Mouse (Mus musculus): ENCODE measurements around the gene Cd274.
A peak's percentile ranks its signal among the peaks of the same experiment; 100 is the strongest.

Gene Cd274

DNA sequence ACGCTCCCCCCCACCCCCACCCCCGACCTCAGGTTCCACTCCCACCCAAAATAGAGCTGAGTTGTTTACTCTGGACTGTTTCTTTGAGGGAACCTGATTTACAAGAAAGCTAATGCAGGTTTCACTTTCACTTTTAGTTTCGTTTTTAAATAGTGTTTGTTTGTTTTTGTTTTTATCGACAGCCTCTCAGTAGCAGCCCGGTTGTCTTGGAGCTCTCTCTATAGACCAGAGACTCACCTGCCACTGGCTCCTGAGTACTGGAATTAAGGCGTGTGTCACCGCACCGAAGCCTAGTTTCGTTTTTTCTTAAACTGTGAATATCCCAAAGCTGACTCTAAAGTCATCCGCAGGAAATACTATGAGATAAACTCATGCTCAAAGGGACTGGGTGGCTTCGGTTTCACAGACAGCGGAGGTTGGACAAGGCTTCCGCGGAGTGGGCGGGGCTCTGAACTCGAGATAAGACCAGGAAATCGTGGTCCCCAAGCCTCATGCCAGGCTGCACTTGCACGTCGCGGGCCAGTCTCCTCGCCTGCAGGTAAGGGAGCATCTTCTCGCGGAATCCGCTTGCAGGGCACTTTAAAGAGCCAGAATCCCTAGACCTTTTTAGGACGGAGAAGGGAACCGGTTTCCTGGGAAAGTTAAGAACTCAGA is at the start of gene Cd274, which contains the start of gene Plgrkt:
Cd274 (plus strand) TSS at position 487 of the 654 bp plus-strand sequence.
Plgrkt (minus strand) TSS at position 422 of the 654 bp plus-strand sequence.
- no peaks in the 10 kb centered on the region for H3K27me3 ChIP-seq (ENCODE audit: control insufficient read depth, insufficient read depth, low read length, poor library complexity, severe bottlenecking)
- H3K36me3 ChIP-seq (ENCODE audit: control insufficient read depth, insufficient read depth, low read length, poor library complexity, severe bottlenecking), result no peaks in the 10 kb centered on the region
- peak; percentile 95 for DNase-seq (ENCODE audit: low read depth, low spot score)

DNA sequence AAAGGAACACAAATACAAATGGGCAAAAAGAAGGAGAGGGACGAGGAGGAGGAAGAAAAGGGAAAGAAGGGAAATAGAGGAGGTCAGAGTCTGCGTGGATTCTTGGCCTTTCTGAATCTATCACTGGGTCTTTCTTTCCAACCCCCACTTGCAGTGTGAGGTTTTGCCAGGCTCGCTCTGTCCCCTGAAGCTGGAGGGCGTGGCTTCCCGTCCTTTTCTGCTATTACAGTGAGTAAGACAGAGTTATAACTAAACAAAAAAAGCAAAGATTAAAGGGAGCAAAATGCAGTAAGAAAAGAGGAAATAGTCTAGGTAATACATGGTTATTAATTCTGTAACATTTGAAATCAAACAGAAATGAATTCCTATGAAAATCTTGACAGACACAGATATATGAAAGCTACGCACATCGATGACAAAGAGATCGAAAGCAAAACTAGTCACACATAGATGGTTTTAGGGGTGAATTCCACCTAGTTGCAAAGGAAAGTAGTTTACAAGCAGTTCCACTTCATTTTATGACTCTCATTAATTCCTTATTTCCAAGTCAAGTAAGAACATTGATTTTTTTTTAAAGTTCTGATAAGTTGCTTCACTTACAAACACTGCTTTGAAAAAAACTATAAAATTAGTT is 43.7 kb upstream of the Cd274 start:
- H3K27me3 ChIP-seq (ENCODE audit: control insufficient read depth, insufficient read depth, low read length, poor library complexity, severe bottlenecking), result no peaks in the 10 kb centered on the region
- peak; percentile 65 for DNase-seq (ENCODE audit: low read depth, low spot score)
- H3K36me3 ChIP-seq (ENCODE audit: control insufficient read depth, insufficient read depth, low read length, poor library complexity, severe bottlenecking), result no peaks in the 10 kb centered on the region

DNA sequence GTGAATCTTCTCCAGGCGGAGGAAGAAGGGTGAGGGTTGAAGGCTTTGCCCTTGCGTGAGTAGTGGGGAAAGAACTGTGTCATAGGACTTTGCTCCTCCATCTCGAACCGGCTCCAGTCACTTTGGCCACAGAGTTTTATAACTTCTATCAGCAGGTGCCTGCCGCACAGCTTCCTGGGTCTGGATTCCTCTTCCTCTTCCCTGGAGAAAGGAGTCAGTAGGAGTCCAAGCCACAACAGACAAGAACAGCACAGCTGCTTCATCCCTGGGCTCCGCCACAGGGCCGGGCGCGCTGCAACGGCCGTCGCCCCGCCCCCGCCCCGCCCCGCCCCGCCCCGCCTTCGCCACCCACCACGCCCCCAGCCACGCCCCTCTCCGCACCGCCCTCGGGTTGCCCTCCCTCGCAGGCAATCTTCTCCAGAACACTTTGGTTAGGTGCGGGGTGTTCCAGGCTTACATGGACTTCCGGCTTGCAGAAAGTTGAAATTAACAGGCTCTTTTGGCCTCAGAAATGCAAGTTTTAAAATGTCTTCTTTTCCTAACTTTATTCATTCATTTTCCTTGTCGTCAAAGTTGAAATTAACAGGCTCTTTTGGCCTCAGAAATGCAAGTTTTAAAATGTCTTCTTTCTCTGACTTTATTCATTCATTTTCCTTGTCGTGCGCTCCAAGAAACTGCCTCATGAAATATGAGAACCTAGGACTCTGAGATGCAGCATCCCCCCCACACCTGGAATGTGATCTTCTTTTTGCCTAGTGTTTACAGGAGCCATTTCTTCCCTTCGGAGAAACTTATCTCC is 42.0 kb upstream of the Cd274 start, which contains the start of gene Insl6:
Insl6 (minus strand) TSS at position 304 of the 799 bp plus-strand sequence.
- no peaks in the 10 kb centered on the region for H3K36me3 ChIP-seq (ENCODE audit: control insufficient read depth, insufficient read depth, low read length, poor library complexity, severe bottlenecking)
- DNase-seq (ENCODE audit: low read depth, low spot score), result peak; percentile 74
- no peaks in the 10 kb centered on the region for H3K27me3 ChIP-seq (ENCODE audit: control insufficient read depth, insufficient read depth, low read length, poor library complexity, severe bottlenecking)

DNA sequence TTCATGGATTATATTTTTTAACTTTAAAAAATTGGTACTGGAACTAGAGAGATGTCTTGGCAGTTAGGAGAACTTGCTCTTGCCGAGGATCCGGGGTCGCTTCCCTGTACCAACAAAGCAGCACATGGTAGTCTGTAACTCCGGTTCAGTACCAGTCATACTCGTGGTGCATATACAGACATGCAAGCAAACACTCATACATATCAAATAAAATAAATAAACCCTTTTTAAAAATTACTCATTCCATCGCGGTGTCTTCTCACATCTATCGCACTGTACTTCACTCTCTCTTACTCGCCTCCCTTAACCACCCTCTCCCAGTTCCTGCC is 41.4 kb upstream of the Cd274 start:
- DNase-seq (ENCODE audit: low read depth, low spot score), result no peak
- Histone ChIP-seq H3K36me3 (ENCODE audit: control insufficient read depth, insufficient read depth, low read length, poor library complexity, severe bottlenecking) (no peaks in the 10 kb centered on the region), H3K27me3 (ENCODE audit: control insufficient read depth, insufficient read depth, low read length, poor library complexity, severe bottlenecking) (no peaks in the 10 kb centered on the region)

DNA sequence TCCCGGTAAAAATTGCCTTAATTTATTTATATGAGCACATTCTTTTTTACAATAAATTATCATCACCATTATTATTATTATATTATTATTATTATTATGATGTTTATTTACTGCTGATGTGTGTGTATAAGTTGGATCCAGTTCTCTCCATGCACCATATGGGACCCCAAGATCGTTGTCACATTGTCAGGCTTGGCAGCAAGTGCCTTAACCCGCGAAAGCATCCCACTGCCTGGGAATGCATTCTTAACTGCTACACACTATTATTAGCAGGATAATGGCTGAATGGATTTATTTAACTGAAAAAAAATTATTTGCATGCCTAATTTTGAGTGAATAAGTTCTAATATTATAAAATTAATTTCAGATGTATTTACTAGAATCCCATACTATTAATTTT is 40.9 kb upstream of the Cd274 start:
- no peaks in the 10 kb centered on the region for H3K27me3 ChIP-seq (ENCODE audit: control insufficient read depth, insufficient read depth, low read length, poor library complexity, severe bottlenecking)
- H3K36me3 ChIP-seq (ENCODE audit: control insufficient read depth, insufficient read depth, low read length, poor library complexity, severe bottlenecking), result no peaks in the 10 kb centered on the region
- DNase-seq (ENCODE audit: low read depth, low spot score), result no peak

DNA sequence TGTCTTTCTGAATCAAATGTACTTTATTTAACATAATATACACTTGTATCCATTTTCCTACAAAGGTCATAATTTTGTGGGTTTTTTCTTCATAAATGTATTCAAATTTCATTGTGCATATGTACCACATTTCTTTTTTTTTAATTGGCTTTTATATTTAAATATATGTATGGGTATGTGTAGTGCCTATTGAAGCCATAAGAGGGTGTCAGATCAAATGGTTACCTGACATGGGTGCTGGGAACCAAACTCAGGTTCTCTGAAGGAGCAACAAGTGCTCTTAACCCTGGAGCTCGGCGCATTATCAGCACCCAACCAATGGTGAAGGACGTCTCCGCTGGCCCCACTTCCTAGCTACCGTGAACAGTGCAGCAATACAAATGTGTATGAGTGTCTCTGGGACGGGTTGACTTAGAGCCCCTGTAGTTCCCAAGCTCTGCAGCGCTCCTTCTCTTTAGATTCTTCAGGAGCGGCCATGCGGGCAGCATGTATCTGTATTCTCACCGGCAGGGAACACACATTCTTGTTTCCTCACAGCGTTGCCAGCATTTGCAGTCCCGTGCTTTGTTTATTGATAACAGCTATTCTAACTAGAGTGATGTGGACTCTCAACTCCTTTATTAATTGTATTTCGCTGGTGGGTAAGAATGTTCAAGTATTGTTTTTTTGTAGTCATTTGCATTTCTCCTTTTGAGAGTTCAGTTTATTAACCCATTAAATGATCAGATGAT is 40.3 kb upstream of the Cd274 start:
- Histone ChIP-seq H3K36me3 (ENCODE audit: control insufficient read depth, insufficient read depth, low read length, poor library complexity, severe bottlenecking) (no peaks in the 10 kb centered on the region), H3K27me3 (ENCODE audit: control insufficient read depth, insufficient read depth, low read length, poor library complexity, severe bottlenecking) (no peaks in the 10 kb centered on the region)
- no peak for DNase-seq (ENCODE audit: low read depth, low spot score)

DNA sequence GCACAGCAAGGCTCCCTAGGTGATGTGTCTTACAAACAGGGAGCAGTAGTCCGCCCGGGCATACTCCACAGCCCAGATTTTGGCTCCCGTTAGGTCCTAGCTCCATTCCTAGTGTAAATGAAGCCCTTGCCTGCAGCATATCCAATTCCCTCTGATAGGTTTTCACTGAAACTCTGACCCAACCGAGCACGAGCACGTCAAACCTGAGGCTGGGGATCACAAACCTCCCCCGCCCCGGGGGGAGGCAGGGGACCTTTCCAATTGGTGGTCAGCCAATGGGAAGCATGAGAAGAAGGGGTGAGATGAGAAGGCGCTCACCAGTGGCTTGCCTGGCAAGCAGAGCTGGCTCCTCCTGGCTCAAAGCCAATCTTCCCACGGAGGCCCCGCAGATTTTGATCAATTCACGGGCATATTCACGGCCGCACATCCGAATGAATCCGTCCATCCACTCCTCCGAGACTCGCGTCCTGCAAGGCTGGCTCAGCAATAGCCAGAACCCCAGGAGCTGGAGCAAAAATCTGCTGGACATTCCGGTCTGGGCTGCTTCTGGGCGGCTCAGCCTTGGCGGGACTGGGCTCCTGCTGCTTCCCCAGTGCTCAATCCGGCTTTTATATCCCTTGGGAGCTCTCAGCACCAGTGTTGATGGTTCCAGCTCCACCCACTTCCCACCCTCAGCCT is 33.0 kb upstream of the Cd274 start, which contains the start of gene Rln1:
Rln1 (minus strand) TSS at position 603 of the 678 bp plus-strand sequence.
- Histone ChIP-seq H3K36me3 (ENCODE audit: control insufficient read depth, insufficient read depth, low read length, poor library complexity, severe bottlenecking) (no peaks in the 10 kb centered on the region), H3K27me3 (ENCODE audit: control insufficient read depth, insufficient read depth, low read length, poor library complexity, severe bottlenecking) (no peaks in the 10 kb centered on the region)
- DNase-seq (ENCODE audit: low read depth, low spot score), result no peak

DNA sequence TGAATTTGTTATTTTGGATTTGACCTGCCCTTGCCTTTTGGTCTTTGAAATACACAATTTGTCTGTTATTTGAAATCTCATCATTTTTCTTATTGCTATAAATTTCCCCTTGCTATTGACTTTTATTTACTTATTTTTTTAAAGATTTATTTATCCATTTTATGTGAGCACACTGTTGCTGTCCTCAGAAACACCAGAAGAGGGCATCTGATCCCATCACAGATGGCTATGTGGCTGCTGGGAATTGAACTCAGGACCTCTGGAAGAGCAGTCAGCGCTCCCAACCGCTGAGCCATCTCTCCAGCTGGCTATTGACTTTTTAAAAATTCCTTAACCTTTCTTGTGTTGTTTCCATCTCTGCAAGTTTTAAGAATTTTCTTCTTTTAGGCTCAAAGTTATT is 30.6 kb upstream of the Cd274 start:
- H3K36me3 ChIP-seq (ENCODE audit: control insufficient read depth, insufficient read depth, low read length, poor library complexity, severe bottlenecking), result no peaks in the 10 kb centered on the region
- no peak for DNase-seq (ENCODE audit: low read depth, low spot score)
- H3K27me3 ChIP-seq (ENCODE audit: control insufficient read depth, insufficient read depth, low read length, poor library complexity, severe bottlenecking), result no peaks in the 10 kb centered on the region

DNA sequence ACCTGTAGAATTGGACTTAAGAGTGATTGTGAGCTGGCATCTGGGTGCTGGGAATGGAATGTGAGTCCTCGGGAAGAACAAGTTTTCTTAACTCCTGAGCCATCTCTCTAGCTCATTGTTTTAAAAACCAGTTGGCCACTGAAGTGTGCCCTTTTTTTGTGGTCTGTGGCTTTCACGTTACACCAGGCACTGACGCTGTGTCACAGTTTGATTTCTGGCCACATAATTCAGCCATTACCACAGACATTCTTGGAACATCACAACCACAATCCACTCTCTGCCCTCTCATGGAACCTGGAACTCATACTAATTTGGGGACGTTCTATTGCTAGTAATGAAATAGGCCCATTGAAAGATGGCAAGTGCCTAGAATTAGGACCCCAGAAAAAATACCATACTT is 26.2 kb upstream of the Cd274 start:
- no peak for DNase-seq (ENCODE audit: low read depth, low spot score)
- H3K36me3 ChIP-seq (ENCODE audit: control insufficient read depth, insufficient read depth, low read length, poor library complexity, severe bottlenecking), result no peaks in the 10 kb centered on the region
- H3K27me3 ChIP-seq (ENCODE audit: control insufficient read depth, insufficient read depth, low read length, poor library complexity, severe bottlenecking), result no peaks in the 10 kb centered on the region

DNA sequence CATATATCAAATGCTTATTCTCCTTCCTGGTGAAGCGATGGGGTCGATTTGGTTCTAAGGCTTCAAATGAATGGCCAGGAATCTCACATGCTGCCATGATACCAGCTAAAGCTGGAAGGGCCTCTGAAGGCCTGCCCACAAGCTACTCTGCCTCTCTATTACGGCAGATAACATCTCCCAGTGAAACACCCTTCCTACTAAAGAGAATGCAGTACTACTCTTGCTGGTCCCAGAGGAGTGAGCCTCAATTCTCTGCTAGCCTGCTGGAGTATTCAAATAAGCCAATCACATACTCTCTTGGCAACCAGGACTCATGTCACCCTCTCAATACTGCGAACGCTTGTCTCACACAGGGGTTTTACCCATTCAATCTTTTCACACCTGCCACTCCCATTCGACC is 25.0 kb upstream of the Cd274 start:
- H3K27me3 ChIP-seq (ENCODE audit: control insufficient read depth, insufficient read depth, low read length, poor library complexity, severe bottlenecking), result no peaks in the 10 kb centered on the region
- no peak for DNase-seq (ENCODE audit: low read depth, low spot score)
- H3K36me3 ChIP-seq (ENCODE audit: control insufficient read depth, insufficient read depth, low read length, poor library complexity, severe bottlenecking), result no peaks in the 10 kb centered on the region

DNA sequence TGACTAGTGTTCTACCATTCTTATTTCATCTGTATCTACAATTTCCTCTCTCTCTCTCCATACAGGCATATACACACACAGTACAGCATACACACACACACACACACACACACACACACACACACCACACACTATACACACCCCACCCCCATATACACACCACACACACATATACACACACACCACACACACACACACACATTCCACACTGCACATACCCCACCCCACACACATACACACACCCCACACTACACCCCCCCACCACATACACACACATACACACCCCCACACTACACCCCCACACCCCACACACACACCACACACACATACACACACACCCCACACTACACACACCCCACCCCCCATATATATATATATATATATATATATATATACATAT is 22.4 kb upstream of the Cd274 start:
- Histone ChIP-seq H3K36me3 (ENCODE audit: control insufficient read depth, insufficient read depth, low read length, poor library complexity, severe bottlenecking) (peaks cover 11% of the 10 kb centered on the region), H3K27me3 (ENCODE audit: control insufficient read depth, insufficient read depth, low read length, poor library complexity, severe bottlenecking) (no peaks in the 10 kb centered on the region)
- DNase-seq (ENCODE audit: low read depth, low spot score), result no peak

DNA sequence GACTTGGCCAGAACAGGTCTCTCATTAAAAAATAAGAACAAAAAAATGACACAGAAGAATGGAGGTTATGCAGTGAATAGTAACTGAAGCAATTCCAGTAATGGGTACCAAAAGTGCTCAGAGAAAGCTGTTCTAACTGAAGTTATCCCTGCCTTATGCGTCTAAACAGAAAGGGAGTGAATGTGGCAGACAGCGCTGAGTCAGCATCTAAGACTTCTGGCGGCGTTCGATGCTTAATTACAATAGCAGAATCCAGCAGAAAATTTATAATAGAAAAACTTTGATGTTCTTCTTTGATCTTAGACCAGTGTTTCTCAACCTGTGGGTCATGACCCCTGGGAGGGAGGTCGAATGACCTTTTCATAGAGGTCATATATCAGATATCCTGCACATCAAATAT is 21.6 kb upstream of the Cd274 start:
- no peak for DNase-seq (ENCODE audit: low read depth, low spot score)
- peaks cover 16% of the 10 kb centered on the region for H3K36me3 ChIP-seq (ENCODE audit: control insufficient read depth, insufficient read depth, low read length, poor library complexity, severe bottlenecking)

DNA sequence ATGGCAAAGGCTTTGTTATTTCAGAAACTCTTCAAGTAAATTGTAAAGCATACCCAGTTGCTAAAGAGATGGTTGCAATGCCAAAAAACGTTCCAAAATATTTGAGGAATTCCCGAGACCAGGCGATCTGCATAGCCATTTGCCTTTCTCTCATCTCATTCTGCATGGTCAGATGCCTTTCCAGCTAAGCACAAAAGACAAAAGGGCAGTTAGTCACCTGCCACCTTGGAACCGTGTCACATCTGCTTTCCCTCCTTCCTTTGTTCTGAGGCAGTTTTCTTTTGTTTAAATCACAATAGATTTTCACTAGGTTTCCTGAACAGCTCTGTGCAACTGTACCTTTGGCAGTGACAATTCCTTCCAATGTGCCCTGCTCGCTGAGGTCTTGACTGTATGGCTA is 16.3 kb upstream of the Cd274 start:
- no peak for DNase-seq (ENCODE audit: low read depth, low spot score)
- peaks cover 24% of the 10 kb centered on the region for H3K36me3 ChIP-seq (ENCODE audit: control insufficient read depth, insufficient read depth, low read length, poor library complexity, severe bottlenecking)
- H3K27me3 ChIP-seq (ENCODE audit: control insufficient read depth, insufficient read depth, low read length, poor library complexity, severe bottlenecking), result no peaks in the 10 kb centered on the region

More for the DNA sequence above, 21.6 kb upstream of the Cd274 start:
- no peaks in the 10 kb centered on the region for H3K27me3 ChIP-seq (ENCODE audit: control insufficient read depth, insufficient read depth, low read length, poor library complexity, severe bottlenecking)

Measured in splenic B cell, adult 2 months (primary cell).